Mouse (Mus musculus) hindbrain, embryonic 10.5 days (tissue): ENCODE measurements around the gene Gm44502. TPM values are rescaled to one million over a fixed set of nuclear protein-coding genes. Genes with fewer than 3 reads are reported as not detected.

Experiments used
- DNase-seq: peaks from one replicate; pipeline ENCODE4 v3.0.0-alpha.2; 2017; ENCODE audit warnings: low spot score
- H3K27ac ChIP-seq: fragments of 300-500 bp; sonication (generic); 2 replicates; pipeline ENCODE4 v1.5.1; 2016; ENCODE audit warnings: mild to moderate bottlenecking, moderate library complexity
- H3K27me3 ChIP-seq: fragments of 300-500 bp; sonication (generic); 2 replicates; pipeline ENCODE4 v1.6.1; 2016; ENCODE audit warnings: mild to moderate bottlenecking; ENCODE audit not compliant: poor library complexity, insufficient read depth, severe bottlenecking
- H3K36me3 ChIP-seq: fragments of 300-500 bp; sonication (generic); 2 replicates; pipeline ENCODE4 v1.6.1; 2016; ENCODE audit warnings: mild to moderate bottlenecking, moderate library complexity
- H3K4me1 ChIP-seq: fragments of 300-500 bp; sonication (generic); replicated peaks from 2 replicates; pipeline ENCODE4 v1.6.1; 2016; ENCODE audit warnings: mild to moderate bottlenecking
- H3K4me3 ChIP-seq: fragments of 300-500 bp; sonication (generic); 2 replicates; pipeline ENCODE4 v1.5.1; 2016; ENCODE audit warnings: mild to moderate bottlenecking, moderate library complexity
- H3K9me3 ChIP-seq: fragments of 300-500 bp; sonication (generic); 2 replicates; pipeline ENCODE4 v1.6.1; 2016; ENCODE audit warnings: mild to moderate bottlenecking, moderate library complexity
- WGBS: fragments of 180-500 bp; shearing (Covaris S2); methylation state at CpG from one replicate; pipeline ENCODE4 v1.1.7; 2016; 5-methylcytosine and 5-hydroxymethylcytosine counted together
- polyA plus RNA-seq: library from polyadenylated mRNA; unstranded; fragments of >200 nt; fragmentation: Nextera tagmentation; extraction: Ambion mirVana; gene quantifications from 2 replicates; pipeline ENCODE4 v1.2.1, GENCODE M21; 2016

Gene Gm44502
- polyA plus RNA-seq, 1 experiment from 2014 or later, result not detected

DNA sequence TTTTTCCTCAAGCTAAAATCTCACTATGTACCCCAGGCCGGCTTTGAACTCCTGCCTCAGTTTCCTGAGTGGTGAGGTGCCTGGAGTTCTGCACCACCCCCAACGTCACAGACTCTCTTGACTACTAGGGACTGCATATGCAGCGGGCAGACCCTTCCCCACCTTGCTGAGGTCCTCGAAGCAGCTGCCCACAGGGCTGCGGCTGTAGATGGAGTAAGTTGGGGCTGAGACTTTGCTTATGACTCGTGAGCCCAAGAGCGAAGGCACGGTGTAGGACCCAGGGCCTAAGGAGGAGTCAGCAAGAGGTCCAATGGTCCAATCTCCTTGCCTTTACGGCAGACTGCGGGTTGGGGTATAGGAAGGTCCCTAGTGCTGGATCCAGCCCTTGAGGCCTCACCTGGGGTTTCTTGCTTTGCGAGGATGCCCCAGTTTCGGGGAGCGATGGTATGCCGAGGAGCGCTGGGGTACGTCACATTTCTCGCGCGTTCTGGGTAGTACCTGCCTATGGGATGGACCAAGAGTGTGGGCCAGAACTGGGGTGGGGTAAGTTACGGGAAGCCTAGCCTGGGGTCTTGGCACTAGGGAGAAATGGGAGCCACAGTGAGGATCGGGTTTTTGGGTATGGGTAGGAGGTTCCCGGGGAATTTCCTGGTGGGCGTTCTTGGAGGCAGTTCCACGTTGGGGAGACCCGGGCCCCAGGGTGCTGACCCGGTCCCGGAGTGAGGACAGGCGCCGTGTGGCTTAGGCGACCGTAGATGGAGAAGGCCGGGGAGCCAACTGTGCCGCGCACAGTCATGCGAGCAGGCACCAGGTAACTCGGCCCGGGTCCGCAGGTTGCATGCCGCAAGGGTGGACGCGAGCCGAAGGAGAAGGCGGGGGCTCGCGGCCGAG is 51.3 kb downstream of the Gm44502 start:
- DNase-seq, result no peak
- H3K27me3 ChIP-seq, result peaks cover 76% of the 10 kb centered on the region
- peak overlapping the region; percentile 73; the same call in 1 of the 2 replicates for H3K27ac ChIP-seq
- H3K4me3 ChIP-seq, result peak overlapping the region; percentile 55
- no peaks in the 10 kb centered on the region for H3K36me3 ChIP-seq
- WGBS, result 11% methylated on average over 46 of the region's 46 CpGs
- peaks cover 39% of the 10 kb centered on the region for H3K4me1 ChIP-seq
- H3K9me3 ChIP-seq, result no peaks in the 10 kb centered on the region

DNA sequence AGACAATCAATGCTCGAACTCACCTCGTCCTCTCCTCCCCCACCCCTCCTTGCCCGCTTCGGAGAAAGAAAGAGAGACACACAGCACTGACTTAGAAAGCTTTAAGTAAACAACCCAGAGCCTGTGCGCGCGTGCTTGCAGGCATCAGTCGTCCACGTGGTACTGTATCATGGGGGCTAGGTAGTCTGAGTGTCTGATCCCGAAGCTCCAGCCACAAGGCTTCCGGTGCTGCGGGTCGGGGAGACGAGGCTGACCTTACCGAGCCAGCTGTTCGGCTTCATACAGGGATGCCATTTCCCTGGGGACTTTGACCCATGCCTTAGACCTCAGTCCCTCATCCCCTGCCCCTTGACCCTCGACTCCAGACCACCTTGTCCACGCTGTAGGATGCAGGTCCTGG is 52.1 kb downstream of the Gm44502 start:
- H3K4me1 ChIP-seq, result peaks cover 47% of the 10 kb centered on the region
- 7% methylated on average over 18 of the region's 18 CpGs for WGBS
- no peak overlapping the region for H3K27ac ChIP-seq
- no peaks in the 10 kb centered on the region for H3K9me3 ChIP-seq
- no peak for DNase-seq
- peaks cover 69% of the 10 kb centered on the region for H3K27me3 ChIP-seq
- peaks cover 8% of the 10 kb centered on the region for H3K36me3 ChIP-seq
- H3K4me3 ChIP-seq, result peak overlapping the region; percentile 23

DNA sequence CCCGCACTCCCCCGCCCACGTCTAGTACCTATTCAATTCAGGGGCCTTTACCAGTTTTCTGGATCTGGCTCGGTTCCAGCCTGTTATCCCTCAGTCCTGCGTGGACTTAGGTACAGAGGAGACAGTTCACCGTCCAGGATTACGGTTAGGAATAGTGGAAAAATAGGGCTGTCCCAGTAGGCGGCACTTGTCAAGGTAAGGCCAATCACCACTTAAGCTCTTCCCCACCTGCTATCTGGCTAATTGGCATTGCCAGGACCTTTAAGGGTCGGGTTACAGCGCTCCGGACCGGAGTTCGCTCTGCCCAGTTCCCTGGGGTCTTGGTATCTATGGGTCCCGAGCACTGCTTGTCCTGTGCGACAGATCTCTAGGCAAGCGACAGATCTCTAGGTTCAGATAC is 52.5 kb downstream of the Gm44502 start, which contains the start of gene Tymp:
Gene Tymp, minus strand, starts transcription at position 83 of the 400 bp plus-strand sequence.
- Histone ChIP-seq H3K4me1 (peaks cover 51% of the 10 kb centered on the region), H3K27ac (no peak within 1 kb of the TSS), H3K36me3 (peaks cover 12% of the 10 kb centered on the region), H3K9me3 (no peaks in the 10 kb centered on the region), H3K27me3 (peaks cover 65% of the 10 kb centered on the region), H3K4me3 (peak within 1 kb of the TSS; percentile 55)
- 17% methylated on average over 16 of the region's 16 CpGs for WGBS
- DNase-seq, result no peak

GRCm38 (mm10) chr15:89376040-89376439 is 53.5 kb downstream of the Gm44502 start:
- H3K9me3 ChIP-seq, result no peaks in the 10 kb centered on the region
- no peak overlapping the region for H3K4me3 ChIP-seq
- peaks cover 53% of the 10 kb centered on the region for H3K4me1 ChIP-seq
- no peak overlapping the region for H3K27ac ChIP-seq
- no peak for DNase-seq
- WGBS, result 77% methylated on average over 7 of the region's 7 CpGs
- peaks cover 57% of the 10 kb centered on the region for H3K27me3 ChIP-seq
- H3K36me3 ChIP-seq, result peaks cover 21% of the 10 kb centered on the region

DNA sequence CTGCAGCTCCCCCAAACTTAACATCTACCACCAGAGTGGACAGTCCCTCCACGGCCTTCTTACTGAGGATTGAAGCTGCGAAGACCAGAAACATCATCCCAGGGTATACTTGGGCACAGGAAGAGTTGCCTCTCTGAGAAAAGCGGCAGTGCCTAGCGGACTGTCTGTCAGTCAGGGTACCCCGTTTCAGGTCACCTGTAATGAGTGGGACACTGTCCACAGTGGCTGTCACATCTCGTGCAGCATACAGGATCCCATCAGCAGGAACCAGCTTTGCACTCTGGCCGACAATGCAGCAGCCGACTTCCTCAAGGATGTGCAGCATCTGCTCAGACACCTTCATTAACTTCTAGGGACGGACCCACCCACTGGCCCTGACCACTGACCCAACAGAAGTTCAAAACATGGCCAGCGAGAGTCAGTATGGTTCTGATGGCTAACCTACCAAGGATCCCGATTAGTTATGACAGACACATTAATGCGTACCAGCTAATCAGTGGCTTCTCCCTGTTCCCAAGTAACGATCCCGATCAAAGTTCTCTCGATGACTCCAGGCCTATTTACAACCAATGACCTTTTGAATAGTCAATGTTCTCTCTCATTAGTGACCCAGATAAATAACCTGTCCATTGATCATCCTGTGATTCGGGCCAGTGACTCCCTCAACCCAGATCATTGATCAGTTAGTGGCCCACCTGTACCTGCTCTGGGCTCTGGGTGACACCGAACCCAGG is 54.5 kb downstream of the Gm44502 start:
- WGBS, result 92% methylated on average over 17 of the region's 17 CpGs

GRCm38 (mm10) chr15:89374340-89374739 is 55.2 kb downstream of the Gm44502 start:
- peaks cover 38% of the 10 kb centered on the region for H3K36me3 ChIP-seq
- H3K27me3 ChIP-seq, result peaks cover 40% of the 10 kb centered on the region
- 51% methylated on average over 9 of the region's 9 CpGs for WGBS
- H3K9me3 ChIP-seq, result no peaks in the 10 kb centered on the region
- H3K27ac ChIP-seq, result peak overlapping the region; percentile 95
- peak overlapping the region; percentile 71 for H3K4me3 ChIP-seq
- DNase-seq, result no peak
- H3K4me1 ChIP-seq, result peaks cover 51% of the 10 kb centered on the region

More for the DNA sequence above, 54.5 kb downstream of the Gm44502 start:
- Histone ChIP-seq H3K27ac (peak overlapping the region; percentile 95; the same call in 1 of the 2 replicates), H3K27me3 (peaks cover 47% of the 10 kb centered on the region), H3K4me1 (peaks cover 53% of the 10 kb centered on the region), H3K36me3 (peaks cover 32% of the 10 kb centered on the region), H3K9me3 (no peaks in the 10 kb centered on the region), H3K4me3 (no peak overlapping the region)
- DNase-seq, result no peak

DNA sequence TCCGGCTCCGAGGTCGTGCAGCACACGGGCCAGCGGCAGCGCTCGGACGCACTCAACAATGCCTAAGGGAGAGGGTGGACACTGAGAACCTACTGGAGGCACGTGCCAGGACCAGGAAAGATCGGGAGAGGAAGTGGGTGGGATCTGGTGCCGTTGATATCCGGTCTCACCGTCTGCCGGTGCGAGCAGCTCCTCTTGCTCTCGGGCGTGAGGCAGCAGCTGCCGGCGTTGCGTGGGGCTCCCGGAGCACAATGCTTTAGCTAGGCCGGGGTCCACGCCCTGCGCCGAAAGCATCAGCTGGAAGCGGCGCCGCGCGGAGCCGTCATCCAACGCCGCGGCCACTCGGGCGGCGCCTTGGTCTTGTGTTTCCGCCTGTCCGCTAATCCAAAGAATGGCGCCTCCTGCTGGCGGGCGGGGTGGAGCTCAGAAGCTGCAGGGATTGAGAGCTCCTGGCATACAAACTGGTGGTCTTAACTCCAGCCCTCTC is 55.7 kb downstream of the Gm44502 start, which contains the start of gene Sco2:
Gene Sco2, minus strand, starts transcription at position 85 of the 487 bp plus-strand sequence.
- H3K9me3 ChIP-seq, result no peaks in the 10 kb centered on the region
- DNase-seq, result peak; percentile 97
- peak within 1 kb of the TSS; percentile 71 for H3K4me3 ChIP-seq
- peaks cover 35% of the 10 kb centered on the region for H3K27me3 ChIP-seq
- peak within 1 kb of the TSS; percentile 95 for H3K27ac ChIP-seq
- WGBS, result under 1% methylated on average over 42 of the region's 42 CpGs
- H3K4me1 ChIP-seq, result peaks cover 45% of the 10 kb centered on the region
- H3K36me3 ChIP-seq, result peaks cover 44% of the 10 kb centered on the region

DNA sequence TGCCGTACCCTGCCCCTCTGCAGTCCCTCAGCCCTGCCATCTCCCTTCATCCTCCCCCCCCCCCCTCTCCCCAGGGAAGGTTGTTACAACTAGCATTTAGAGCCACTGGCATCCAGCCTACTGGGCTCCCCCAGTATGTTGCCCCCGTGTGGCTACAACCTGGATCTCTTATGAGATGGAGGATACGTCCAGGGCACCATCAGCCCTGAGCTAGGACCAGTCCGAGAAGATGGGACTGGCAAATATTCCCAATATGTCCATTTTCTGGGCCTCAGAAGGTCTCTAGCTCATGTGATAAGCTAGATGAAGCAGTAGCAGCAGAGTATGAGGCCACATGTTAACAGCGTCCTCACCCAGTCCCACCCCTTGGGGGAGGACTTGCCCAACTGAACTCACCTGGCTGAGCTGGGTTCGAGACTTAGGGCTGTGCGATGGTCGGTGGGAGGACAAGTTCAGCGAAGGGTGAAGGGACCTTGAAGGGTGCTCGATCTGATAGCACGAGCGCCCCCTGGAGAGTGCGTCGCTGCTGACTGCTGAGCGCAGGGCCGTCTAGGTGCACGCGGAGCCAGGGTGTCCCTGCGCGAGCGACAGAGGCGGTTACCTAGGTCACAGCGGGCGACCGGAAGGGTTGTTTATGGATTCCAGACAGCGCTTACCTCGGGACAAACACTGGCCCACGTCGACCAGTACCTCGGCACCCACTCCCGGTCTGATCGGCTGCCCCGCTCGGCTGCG is 56.3 kb downstream of the Gm44502 start:
- Histone ChIP-seq H3K4me1 (peaks cover 39% of the 10 kb centered on the region), H3K27ac (peak overlapping the region; percentile 95), H3K27me3 (peaks cover 29% of the 10 kb centered on the region), H3K9me3 (no peaks in the 10 kb centered on the region), H3K4me3 (peak overlapping the region; percentile 71), H3K36me3 (peaks cover 50% of the 10 kb centered on the region)
- peak; percentile 79 for DNase-seq
- 3% methylated on average over 35 of the region's 35 CpGs for WGBS

DNA sequence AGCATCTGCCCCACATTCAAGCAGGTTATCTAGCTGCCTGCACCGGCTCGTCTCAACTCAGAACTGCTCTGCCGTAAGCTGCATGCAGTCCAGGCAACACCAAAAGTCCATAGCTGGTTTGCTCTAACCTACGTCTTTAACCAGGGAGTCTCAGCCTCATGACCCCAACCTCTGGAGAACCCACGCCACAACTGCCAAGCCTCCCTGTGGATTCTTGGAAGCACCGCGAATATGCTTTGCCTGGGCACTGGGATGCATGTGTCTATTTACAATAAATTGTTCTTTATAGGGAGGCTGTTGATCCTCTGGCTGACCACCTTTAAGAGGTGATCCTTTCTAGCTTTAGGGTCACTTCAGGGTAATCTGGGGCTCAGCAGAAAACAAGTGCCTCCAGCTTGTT is 57.0 kb downstream of the Gm44502 start:
- WGBS, result 89% methylated on average over 7 of the region's 7 CpGs
- H3K4me1 ChIP-seq, result peaks cover 33% of the 10 kb centered on the region
- no peaks in the 10 kb centered on the region for H3K9me3 ChIP-seq
- peaks cover 22% of the 10 kb centered on the region for H3K27me3 ChIP-seq
- DNase-seq, result no peak
- peak overlapping the region; percentile 95; the same call in 1 of the 2 replicates for H3K27ac ChIP-seq
- H3K36me3 ChIP-seq, result peaks cover 56% of the 10 kb centered on the region
- peak overlapping the region; percentile 71 for H3K4me3 ChIP-seq

- peaks cover 28% of the 10 kb centered on the region for H3K4me1 ChIP-seq
- 92% methylated on average over 13 of the region's 13 CpGs for WGBS
- H3K9me3 ChIP-seq, result no peaks in the 10 kb centered on the region
- no peak for DNase-seq
- no peak overlapping the region; the same call in 1 of the 2 replicates for H3K27ac ChIP-seq
- H3K27me3 ChIP-seq, result peaks cover 18% of the 10 kb centered on the region
- peak overlapping the region; percentile 71; the same call in 1 of the 2 replicates for H3K4me3 ChIP-seq
- H3K36me3 ChIP-seq, result peaks cover 61% of the 10 kb centered on the region
Measured at GRCm38 (mm10) chr15:89372068-89372467, 57.4 kb downstream of the Gm44502 start.
